Mouse (Mus musculus) spleen, adult 2 months (tissue): ENCODE results near the gene Smco4. TPM values are rescaled to one million over a fixed set of nuclear protein-coding genes. Genes with fewer than 3 reads are reported as not detected.

ENCODE experiments used
- DNase-seq, 2 experiments: peaks; one replicate each; pipeline versions ENCODE4 v3.0.0 to v3.0.0-alpha.2; 2012 to 2021; ENCODE audit warnings: low spot score in 2 of 2, low read depth in 1 of 2
- H3K27ac ChIP-seq: fragments of 200-500 bp; 2 replicates; pipeline ENCODE4 v1.5.1; 2012; ENCODE audit warnings: low read length, inconsistent platforms; ENCODE audit not compliant: insufficient read depth
- H3K27me3 ChIP-seq: fragments of 200-500 bp; 2 replicates; pipeline ENCODE4 v1.6.1; 2012; ENCODE audit warnings: mild to moderate bottlenecking, moderate library complexity, low read length, inconsistent platforms; ENCODE audit not compliant: control insufficient read depth, insufficient read depth
- H3K36me3 ChIP-seq: fragments of 200-500 bp; 2 replicates; pipeline ENCODE4 v1.6.1; 2012; ENCODE audit warnings: mild to moderate bottlenecking, low read length, inconsistent platforms; ENCODE audit not compliant: control insufficient read depth, insufficient read depth
- H3K4me1 ChIP-seq: fragments of 200-500 bp; 2 replicates; pipeline ENCODE4 v1.6.1; 2011; ENCODE audit warnings: inconsistent platforms; ENCODE audit not compliant: control insufficient read depth, insufficient read depth, insufficient read length
- H3K4me3 ChIP-seq: fragments of 200-500 bp; 2 replicates; pipeline ENCODE4 v1.5.1; 2011; ENCODE audit warnings: mild to moderate bottlenecking, inconsistent platforms; ENCODE audit not compliant: insufficient read depth, insufficient read length; ENCODE audit errors: extremely low read depth
- CTCF ChIP-seq: fragments of 200-500 bp; IDR thresholded peaks from 2 replicates; pipeline ENCODE4 v1.5.1; 2011; ENCODE audit warnings: mild to moderate bottlenecking, inconsistent platforms; ENCODE audit not compliant: insufficient read depth, insufficient read length, insufficient replicate concordance; ENCODE audit errors: extremely low read depth
- POLR2A ChIP-seq: fragments of 200-500 bp; IDR thresholded peaks from 2 replicates; pipeline ENCODE4 v1.6.1; 2011; ENCODE audit warnings: low read depth, low read length, inconsistent platforms
- WGBS: fragments of 180-500 bp; shearing (Covaris S2); methylation state at CpG from one replicate; pipeline ENCODE4 v1.1.7; 2018; 5-methylcytosine and 5-hydroxymethylcytosine counted together
- polyA plus RNA-seq: library from polyadenylated mRNA; depleted of rRNA; stranded (reverse); fragments of >200 nt; gene quantifications from 2 replicates; pipeline ENCODE4 v1.2.3, GENCODE M21; 2012

Smco4 gene
- polyA plus RNA-seq, 1 experiment: 8.0 TPM

DNA sequence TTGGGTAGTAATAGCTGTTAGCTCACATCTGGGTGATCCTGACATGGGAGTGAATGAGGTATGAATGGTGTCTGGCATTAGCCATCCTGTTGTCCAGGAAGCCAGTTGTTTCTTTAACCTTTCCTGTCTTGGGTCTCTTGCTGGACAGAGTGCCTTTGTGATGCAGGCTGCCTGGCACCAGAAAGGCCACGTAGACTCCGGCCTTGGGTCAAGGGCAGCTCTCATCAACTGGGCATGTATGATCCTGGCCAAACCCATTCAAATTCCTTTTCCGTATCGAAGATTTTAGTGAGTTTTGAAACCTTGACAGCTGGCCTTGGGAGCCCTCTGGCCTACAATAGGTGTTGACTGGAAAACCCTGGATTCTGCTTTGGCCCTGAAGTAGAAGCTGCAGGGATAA, 24.7 kb downstream of the Smco4 start:
- no peaks in the 10 kb centered on the region for H3K36me3 ChIP-seq
- 98% methylated on average over 4 of the region's 4 CpGs for WGBS
- H3K4me1 ChIP-seq: no peaks in the 10 kb centered on the region
- no peaks in the 10 kb centered on the region for H3K27me3 ChIP-seq
- TF ChIP-seq POLR2A (no peak), CTCF (no peak)
- no peak overlapping the region for H3K4me3 ChIP-seq
- no peak overlapping the region for H3K27ac ChIP-seq
- no peak for DNase-seq

DNA sequence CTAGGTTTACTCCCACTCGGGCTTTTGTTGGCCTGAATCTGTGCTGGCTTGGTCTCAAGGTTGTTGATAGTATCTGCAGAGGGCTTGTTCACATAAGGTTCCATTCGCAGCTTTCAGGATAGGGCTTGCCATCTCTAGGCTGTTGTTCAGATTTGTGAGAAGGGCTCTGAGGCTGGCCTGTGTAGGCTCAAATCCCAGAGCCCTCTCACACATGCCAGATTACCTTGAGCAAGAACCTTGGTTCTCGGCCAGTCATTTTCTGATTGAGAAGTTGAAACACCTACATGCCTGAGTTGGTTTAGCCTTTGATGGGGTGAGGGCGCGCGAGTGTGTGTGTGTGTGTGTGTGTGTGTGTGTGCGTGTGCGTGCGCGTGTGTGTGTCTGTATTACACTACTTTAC, 29.1 kb downstream of the Smco4 start:
- no peaks in the 10 kb centered on the region for H3K4me1 ChIP-seq
- no peak for DNase-seq
- H3K4me3 ChIP-seq: no peak overlapping the region
- WGBS: 81% methylated on average over 10 of the region's 10 CpGs
- H3K27me3 ChIP-seq: no peaks in the 10 kb centered on the region
- H3K27ac ChIP-seq: no peak overlapping the region
- no peaks in the 10 kb centered on the region for H3K36me3 ChIP-seq
- no peak for TF ChIP-seq POLR2A
- no peak for TF ChIP-seq CTCF

DNA sequence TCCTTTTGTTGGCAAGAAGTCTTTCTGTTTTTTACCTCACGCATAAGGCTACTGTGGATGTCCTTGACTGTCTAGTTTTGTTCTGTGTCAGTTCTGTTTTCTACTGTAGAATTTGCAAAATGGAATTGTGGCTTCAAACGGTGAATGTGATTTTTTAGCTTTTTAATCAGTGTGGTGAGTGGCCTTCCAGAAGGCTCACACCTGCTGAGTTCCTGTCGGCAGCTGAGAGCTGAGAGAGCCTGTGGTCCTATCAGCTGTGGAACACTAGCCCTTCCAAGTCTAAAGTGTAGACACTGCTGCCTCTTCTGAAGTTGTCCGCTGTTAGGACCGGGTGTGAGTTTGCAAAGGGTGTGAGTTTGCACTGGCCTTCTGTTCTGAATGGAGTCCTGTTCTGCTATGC, 29.7 kb downstream of the Smco4 start:
- 74% methylated on average over 5 of the region's 5 CpGs for WGBS
- Histone ChIP-seq H3K4me3 (no peak overlapping the region), H3K27ac (no peak overlapping the region), H3K27me3 (no peaks in the 10 kb centered on the region), H3K36me3 (no peaks in the 10 kb centered on the region), H3K4me1 (no peaks in the 10 kb centered on the region)
- TF ChIP-seq CTCF (no peak), POLR2A (no peak)
- no peak for DNase-seq

- no peaks in the 10 kb centered on the region for H3K4me1 ChIP-seq
- H3K4me3 ChIP-seq: no peak overlapping the region
- TF ChIP-seq POLR2A: no peak
- no peak for TF ChIP-seq CTCF
- no peaks in the 10 kb centered on the region for H3K27me3 ChIP-seq
- DNase-seq: no peak
- WGBS: 92% methylated on average over 6 of the region's 6 CpGs
- no peaks in the 10 kb centered on the region for H3K36me3 ChIP-seq
- H3K27ac ChIP-seq: no peak overlapping the region
Measured at GRCm38 (mm10) chr9:15523646-15524045, 30.4 kb downstream of the Smco4 start.

DNA sequence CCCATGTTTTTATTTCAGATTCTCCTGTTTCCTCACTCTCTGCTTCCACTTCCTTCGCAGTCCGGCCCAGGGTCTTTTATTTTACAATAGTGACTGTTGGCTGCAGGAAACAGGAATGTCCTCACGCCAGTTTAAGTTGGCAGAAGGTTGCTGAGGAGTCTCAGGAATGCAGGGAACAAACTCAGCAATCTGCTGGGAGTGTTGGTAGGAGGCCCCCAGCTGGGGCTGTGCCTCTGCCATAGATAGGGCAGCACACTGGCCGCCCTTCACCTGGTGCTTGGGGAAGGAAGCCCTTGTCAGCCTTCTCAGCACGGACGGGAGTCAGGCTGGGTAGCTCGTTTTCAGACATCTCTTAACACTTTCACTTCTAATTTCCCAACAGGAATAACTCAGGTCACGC, 32.0 kb downstream of the Smco4 start:
- no peak for DNase-seq
- Histone ChIP-seq H3K36me3 (no peaks in the 10 kb centered on the region), H3K4me1 (no peaks in the 10 kb centered on the region), H3K4me3 (no peak overlapping the region), H3K27me3 (no peaks in the 10 kb centered on the region), H3K27ac (peak overlapping the region; percentile 31; the same call in 1 of the 2 replicates)
- TF ChIP-seq CTCF (no peak), POLR2A (no peak)
- WGBS: 82% methylated on average over 8 of the region's 8 CpGs

DNA sequence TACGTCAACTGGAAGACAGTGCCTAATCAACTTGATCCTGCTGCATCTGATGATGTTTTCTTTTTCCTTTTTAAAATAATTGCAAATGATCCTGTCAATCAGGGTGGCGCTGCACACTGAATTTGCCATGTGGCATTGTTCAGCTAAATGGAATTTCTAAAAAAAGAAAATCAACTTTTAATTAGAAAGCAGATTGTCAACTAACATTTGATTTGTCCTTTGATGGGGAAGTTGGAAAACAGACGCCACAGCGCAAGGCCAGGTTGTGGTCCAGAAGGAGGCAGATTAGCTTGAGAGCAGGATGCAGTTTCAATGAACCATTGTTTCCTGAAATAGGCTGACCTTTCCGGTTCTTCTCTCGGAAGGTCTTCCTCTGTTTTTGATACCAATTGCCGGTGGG, 33.3 kb downstream of the Smco4 start:
- 88% methylated on average over 7 of the region's 7 CpGs for WGBS
- TF ChIP-seq CTCF (no peak), POLR2A (no peak)
- no peaks in the 10 kb centered on the region for H3K27me3 ChIP-seq
- H3K4me1 ChIP-seq: no peaks in the 10 kb centered on the region
- no peak for DNase-seq
- no peaks in the 10 kb centered on the region for H3K36me3 ChIP-seq
- H3K4me3 ChIP-seq: no peak overlapping the region
- H3K27ac ChIP-seq: no peak overlapping the region

GRCm38 (mm10) chr9:15527846-15528245, 34.6 kb downstream of the Smco4 start:
- Histone ChIP-seq H3K27ac (no peak overlapping the region), H3K27me3 (no peaks in the 10 kb centered on the region), H3K4me1 (no peaks in the 10 kb centered on the region), H3K4me3 (no peak overlapping the region), H3K36me3 (no peaks in the 10 kb centered on the region)
- 87% methylated on average over 6 of the region's 6 CpGs for whole genome bisulfite sequencing
- no peak for TF ChIP-seq POLR2A
- TF ChIP-seq CTCF: no peak
- DNase-seq: no peak
